Mouse (Mus musculus) midbrain, embryonic 16.5 days (tissue): ENCODE data around the gene Spag8. TPM values are rescaled to one million over a fixed set of nuclear protein-coding genes. Genes with fewer than 3 reads are reported as not detected.
A peak's percentile ranks its signal among the peaks of the same experiment; 100 is the strongest.

ENCODE experiments used
- ATAC-seq: fragments of 200-750 bp; cut with Nextera tagmentation; 2 replicates; pipeline ENCODE4 v1.8.0; 2017; ENCODE audit warnings: moderate TSS enrichment
- H3K27ac ChIP-seq: fragments of 300-500 bp; sonication (generic); 2 replicates; pipeline ENCODE4 v1.5.1; 2014; ENCODE audit warnings: mild to moderate bottlenecking, low read length, mixed read lengths
- H3K27me3 ChIP-seq: fragments of 300-500 bp; sonication (generic); 2 replicates; pipeline ENCODE4 v1.6.1; 2014; ENCODE audit warnings: low read depth, low read length, mixed read lengths; ENCODE audit not compliant: control insufficient read depth, insufficient read depth
- H3K36me3 ChIP-seq: fragments of 300-500 bp; sonication (generic); 2 replicates; pipeline ENCODE4 v1.6.1; 2014; ENCODE audit warnings: mild to moderate bottlenecking, low read length, moderate library complexity, mixed read lengths; ENCODE audit not compliant: control insufficient read depth, insufficient read depth
- H3K4me1 ChIP-seq: fragments of 300-500 bp; sonication (generic); 2 replicates; pipeline ENCODE4 v1.6.1; 2014; ENCODE audit warnings: mild to moderate bottlenecking, low read length, mixed read lengths; ENCODE audit not compliant: control insufficient read depth, insufficient read depth
- H3K4me2 ChIP-seq: fragments of 300-500 bp; sonication (generic); 2 replicates; pipeline ENCODE4 v1.6.1; 2014; ENCODE audit warnings: mild to moderate bottlenecking, low read length, mixed read lengths
- H3K4me3 ChIP-seq: fragments of 300-500 bp; sonication (generic); 2 replicates; pipeline ENCODE4 v1.5.1; 2014; ENCODE audit warnings: low read depth, mild to moderate bottlenecking, low read length, moderate library complexity, mixed read lengths
- H3K9ac ChIP-seq: fragments of 300-500 bp; sonication (generic); 2 replicates; pipeline ENCODE4 v1.6.1; 2014; ENCODE audit warnings: low read depth, low read length, mixed read lengths
- H3K9me3 ChIP-seq: fragments of 300-500 bp; sonication (generic); replicated peaks from 2 replicates; pipeline ENCODE4 v1.6.1; 2014; ENCODE audit warnings: mild to moderate bottlenecking, low read length, mixed read lengths; ENCODE audit not compliant: control insufficient read depth, poor library complexity, severe bottlenecking
- WGBS: fragments of 180-500 bp; shearing (Covaris S2); extraction: QIAGEN DNeasy Blood & Tissue Kit; methylation state at CpG from one replicate; pipeline ENCODE4 v1.1.7; 2014; 5-methylcytosine and 5-hydroxymethylcytosine counted together
- polyA plus RNA-seq: library from polyadenylated mRNA; unstranded; fragments of >200 nt; fragmentation: Nextera tagmentation; extraction: Ambion mirVana; gene quantifications from 2 replicates; pipeline ENCODE4 v1.2.1, GENCODE M21; 2015

Spag8 gene
- polyA plus RNA-seq, 1 experiment from 2014 or later = 11.8 TPM

- no peak overlapping the region for H3K4me2 ChIP-seq
- 87% methylated on average over 7 of the region's 7 CpGs for WGBS
- no peak for ATAC-seq
- H3K9me3 ChIP-seq = no peaks in the 10 kb centered on the region
- no peaks in the 10 kb centered on the region for H3K27me3 ChIP-seq
- no peaks in the 10 kb centered on the region for H3K36me3 ChIP-seq
- H3K9ac ChIP-seq = no peak overlapping the region
- no peak overlapping the region for H3K27ac ChIP-seq
- H3K4me1 ChIP-seq = peaks cover 25% of the 10 kb centered on the region
- H3K4me3 ChIP-seq = no peak overlapping the region
Observed at GRCm38 (mm10) chr4:43634621-43635374, 18.6 kb downstream of the Spag8 start.

DNA sequence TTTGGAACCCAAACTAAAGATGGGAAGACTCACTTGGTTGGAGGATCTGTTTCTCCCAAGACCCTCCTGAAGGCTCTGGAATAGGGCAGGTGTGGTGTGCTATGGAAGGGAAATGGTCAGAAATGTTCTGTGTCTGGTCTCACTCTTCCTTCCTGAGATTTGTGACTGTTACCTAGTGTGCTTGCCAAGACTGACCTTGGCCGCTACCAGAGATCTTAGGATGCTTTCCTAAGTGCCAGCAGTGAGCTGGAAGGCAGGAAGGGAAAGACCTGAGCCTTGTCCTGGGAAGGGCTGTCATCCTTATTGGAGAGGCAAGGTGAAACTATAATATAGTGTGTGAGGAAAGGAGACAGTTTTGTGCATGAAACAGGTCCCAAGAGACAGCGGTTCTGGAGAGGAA lies 19.7 kb downstream of the Spag8 start:
- H3K27me3 ChIP-seq = no peaks in the 10 kb centered on the region
- no peak overlapping the region for H3K4me2 ChIP-seq
- ATAC-seq = no peak
- no peak overlapping the region for H3K9ac ChIP-seq
- H3K27ac ChIP-seq = no peak overlapping the region
- no peaks in the 10 kb centered on the region for H3K9me3 ChIP-seq
- no peak overlapping the region for H3K4me3 ChIP-seq
- no peaks in the 10 kb centered on the region for H3K36me3 ChIP-seq
- H3K4me1 ChIP-seq = peaks cover 25% of the 10 kb centered on the region
- WGBS = 93% methylated on average over 2 of the region's 2 CpGs

DNA sequence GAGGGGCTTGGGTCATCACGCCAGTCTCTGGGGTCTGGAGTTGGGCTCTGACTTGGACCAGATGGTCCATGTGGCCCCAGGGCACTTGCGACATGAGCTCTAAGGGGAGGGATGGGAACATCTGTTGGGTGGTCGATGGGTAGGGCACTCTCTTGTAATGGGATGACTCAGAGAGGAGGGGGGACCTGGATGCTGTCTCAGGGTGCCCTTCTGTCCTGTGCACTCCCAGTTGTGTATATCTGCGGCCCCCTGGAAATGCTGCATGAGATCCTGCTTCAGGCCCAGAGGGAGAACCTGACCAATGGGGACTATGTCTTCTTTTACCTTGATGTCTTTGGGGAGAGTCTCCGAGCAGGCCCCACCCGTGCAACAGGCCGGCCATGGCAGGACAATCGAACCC lies 20.1 kb downstream of the Spag8 start:
- Histone ChIP-seq H3K4me2 (peak overlapping the region; percentile 89; the same call in 1 of the 2 replicates), H3K4me1 (peaks cover 25% of the 10 kb centered on the region), H3K4me3 (no peak overlapping the region), H3K36me3 (no peaks in the 10 kb centered on the region), H3K9me3 (no peaks in the 10 kb centered on the region), H3K27ac (no peak overlapping the region), H3K9ac (peak overlapping the region; percentile 4; the same call in 1 of the 2 replicates), H3K27me3 (no peaks in the 10 kb centered on the region)
- no peak for ATAC-seq
- WGBS = 82% methylated on average over 8 of the region's 8 CpGs

- no peaks in the 10 kb centered on the region for H3K27me3 ChIP-seq
- peak overlapping the region; percentile 89 for H3K4me2 ChIP-seq
- H3K4me1 ChIP-seq = peaks cover 25% of the 10 kb centered on the region
- H3K9me3 ChIP-seq = no peaks in the 10 kb centered on the region
- H3K4me3 ChIP-seq = peak overlapping the region; percentile 64
- H3K9ac ChIP-seq = peak overlapping the region; percentile 91
- H3K27ac ChIP-seq = peak overlapping the region; percentile 82
- no peaks in the 10 kb centered on the region for H3K36me3 ChIP-seq
- ATAC-seq = peak; percentile 30; the same call in 1 of the 2 replicates
- WGBS = 42% methylated on average over 42 of the region's 42 CpGs
Observed at GRCm38 (mm10) chr4:43631956-43632920, 21.2 kb downstream of the Spag8 start.

GRCm38 (mm10) chr4:43631046-43631955 lies 22.1 kb downstream of the Spag8 start, which contains the start of gene Npr2:
Gene Npr2 (plus strand): TSS chr4:43631935.
- peak within 1 kb of the TSS; percentile 91 for H3K9ac ChIP-seq
- no peaks in the 10 kb centered on the region for H3K9me3 ChIP-seq
- H3K4me1 ChIP-seq = peaks cover 25% of the 10 kb centered on the region
- H3K4me3 ChIP-seq = peak within 1 kb of the TSS; percentile 64
- H3K36me3 ChIP-seq = no peaks in the 10 kb centered on the region
- 1% methylated on average over 40 of the region's 70 CpGs for WGBS
- peak; percentile 50 for ATAC-seq
- H3K27me3 ChIP-seq = no peaks in the 10 kb centered on the region
- peak within 1 kb of the TSS; percentile 89 for H3K4me2 ChIP-seq
- peak within 1 kb of the TSS; percentile 82 for H3K27ac ChIP-seq

- Histone ChIP-seq H3K9me3 (0 out of 2 replicates have a peak, but pooled peaks cover under 1% of the 10 kb centered on the region), H3K4me1 (peaks cover 25% of the 10 kb centered on the region), H3K27ac (peak overlapping the region; percentile 82), H3K4me3 (no peak overlapping the region), H3K9ac (peak overlapping the region; percentile 91), H3K27me3 (no peaks in the 10 kb centered on the region), H3K36me3 (no peaks in the 10 kb centered on the region), H3K4me2 (peak overlapping the region; percentile 89)
- ATAC-seq = peak; percentile 21
- whole genome bisulfite sequencing = 12% methylated on average over 5 of the region's 5 CpGs
Observed at GRCm38 (mm10) chr4:43630671-43631045, 22.7 kb downstream of the Spag8 start.

GRCm38 (mm10) chr4:43630030-43630581 lies 23.3 kb downstream of the Spag8 start:
- no peaks in the 10 kb centered on the region for H3K36me3 ChIP-seq
- H3K9ac ChIP-seq = peak overlapping the region; percentile 91; the same call in 1 of the 2 replicates
- peak overlapping the region; percentile 11; the same call in 1 of the 2 replicates for H3K4me3 ChIP-seq
- ATAC-seq = peak; percentile 81
- peaks cover 25% of the 10 kb centered on the region for H3K4me1 ChIP-seq
- 0 out of 2 replicates have a peak, but pooled peaks cover 4% of the 10 kb centered on the region for H3K9me3 ChIP-seq
- H3K27me3 ChIP-seq = no peaks in the 10 kb centered on the region
- 0% methylated on average over 5 of the region's 5 CpGs for WGBS
- H3K27ac ChIP-seq = peak overlapping the region; percentile 82
- H3K4me2 ChIP-seq = peak overlapping the region; percentile 89
